Mouse (Mus musculus) lung, postnatal 14 days (tissue): ENCODE measurements around the gene Scpep1.
"Not testable (repeated sequence)": the region's sequence is repeated elsewhere in the genome, so short reads cannot be mapped to it uniquely, and the experiment has no call there.

Source experiments
- DNase-seq: peaks from one replicate; pipeline ENCODE4 v3.0.0; 2021

Gene Scpep1

DNA sequence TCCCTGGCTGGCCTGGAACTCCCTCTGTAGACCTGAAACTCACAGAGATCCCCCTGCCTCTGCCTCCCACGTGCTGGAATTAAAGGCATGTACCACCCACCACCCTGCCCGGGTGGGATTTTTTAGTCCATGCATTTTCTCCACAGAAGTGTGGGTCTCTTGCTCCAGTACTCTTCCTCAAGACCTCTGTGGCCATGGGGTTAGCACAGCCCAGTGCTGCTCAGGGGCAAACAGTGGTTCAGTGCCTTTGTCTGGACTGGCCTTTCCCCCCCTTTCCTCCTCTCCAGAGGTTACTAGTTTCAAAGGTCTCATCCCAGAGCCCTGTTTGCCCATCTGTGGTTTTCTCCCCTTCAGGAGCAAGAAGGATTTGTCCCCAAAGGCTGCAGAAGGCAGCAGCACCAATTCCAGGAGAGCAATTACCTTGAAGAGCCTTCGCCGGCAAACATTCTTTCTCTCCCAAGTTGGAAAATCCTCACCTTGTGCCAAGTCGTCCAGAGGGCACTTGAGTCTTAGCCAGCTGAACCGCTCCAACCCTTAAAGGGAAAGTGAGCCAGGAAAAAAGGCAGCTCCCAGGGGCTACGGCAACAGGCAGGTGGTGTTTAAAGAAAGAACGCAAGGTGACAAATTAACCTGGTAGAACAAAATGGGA lies 45.8 kb downstream of the Scpep1 start:
- DNase-seq = peak; percentile 75

DNA sequence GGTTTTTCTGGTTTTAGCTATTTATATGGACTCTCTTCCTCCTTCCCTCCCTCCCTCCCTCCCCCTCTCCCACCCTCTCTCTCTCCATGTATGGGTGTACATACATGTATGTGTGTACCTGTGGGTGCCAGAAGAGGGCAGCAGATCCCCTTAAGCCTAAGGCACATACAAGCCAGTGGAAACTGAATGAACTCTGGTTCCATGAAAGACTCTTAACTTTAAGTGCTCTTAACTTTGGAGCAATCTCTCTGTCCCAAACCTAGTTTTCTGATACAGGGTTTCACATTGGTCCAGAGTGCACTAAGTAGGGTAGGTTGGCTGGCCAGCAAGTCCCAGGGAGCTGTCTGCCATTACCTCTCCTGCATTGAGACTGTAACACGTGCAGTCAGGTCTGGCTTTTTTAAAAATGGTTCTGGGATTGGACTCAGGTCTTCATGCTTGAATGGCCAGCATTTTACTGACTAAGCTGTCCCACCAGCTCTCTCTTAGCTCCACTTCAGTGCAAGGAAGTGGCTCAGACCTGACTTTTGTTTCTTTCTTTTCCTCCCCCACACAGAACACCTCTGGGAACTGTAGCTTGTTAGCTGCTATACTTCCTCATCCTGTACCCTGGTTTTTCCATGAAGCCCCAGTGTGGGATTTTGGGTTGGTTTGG lies 46.6 kb downstream of the Scpep1 start:
- peak; percentile 75 for DNase-seq

DNA sequence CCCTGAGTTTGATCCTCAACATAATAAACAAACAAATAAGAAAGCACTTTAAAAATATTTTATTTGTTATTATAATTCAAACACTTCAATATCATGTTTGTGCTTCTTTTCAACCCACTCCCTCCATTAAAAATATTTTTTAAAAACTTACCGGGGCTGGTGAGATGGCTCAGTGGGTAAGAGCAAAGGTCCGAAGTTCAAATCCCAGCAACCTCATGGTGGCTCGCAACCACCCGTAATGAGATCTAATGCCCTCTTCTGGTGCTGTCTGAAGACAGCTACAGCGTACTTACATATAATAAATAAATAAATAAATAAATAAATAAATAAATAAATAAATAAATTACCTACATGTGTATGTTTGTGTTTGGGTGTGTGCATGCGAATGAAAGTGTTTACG lies 47.4 kb downstream of the Scpep1 start:
- DNase-seq = no peak

DNA sequence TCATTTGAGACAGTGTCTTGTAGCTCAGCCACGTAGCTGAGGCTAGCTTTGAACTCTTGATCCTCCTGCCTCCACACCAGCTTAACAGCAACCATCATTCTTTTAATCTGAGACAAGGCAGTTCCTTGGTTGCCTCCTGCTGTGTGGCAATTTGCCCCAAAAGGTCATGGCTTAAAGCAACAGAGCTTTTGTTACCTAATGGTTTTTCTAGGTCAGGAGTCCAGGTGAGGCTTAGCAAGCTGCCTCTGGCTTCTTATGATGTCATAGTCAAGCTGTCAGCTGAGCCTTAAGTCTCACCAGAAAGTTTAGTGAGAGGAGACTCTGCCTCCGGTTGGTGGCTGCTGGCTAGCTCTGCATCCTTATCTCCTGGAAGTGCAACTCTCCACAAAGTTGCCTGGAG lies 49.6 kb downstream of the Scpep1 start:
- no peak for DNase-seq

DNA sequence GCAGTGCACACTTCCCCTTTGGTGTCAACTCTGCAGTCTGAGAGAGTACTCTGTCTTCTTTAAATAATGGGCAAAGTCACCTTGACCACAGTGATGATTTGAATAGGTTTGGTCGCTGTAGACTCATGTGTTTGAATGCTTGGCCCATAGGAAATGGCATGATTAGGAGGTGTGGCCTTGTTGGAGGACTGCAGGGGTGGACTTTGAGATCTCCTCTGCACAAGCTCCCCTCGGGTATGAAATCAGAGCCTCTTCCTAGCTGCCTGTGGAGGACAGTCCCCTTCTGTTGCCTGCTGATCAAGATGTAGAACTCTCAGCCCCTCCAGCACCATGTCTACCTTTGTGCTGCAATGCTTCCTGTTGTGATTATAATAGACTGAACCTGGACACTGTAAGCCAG lies 51.2 kb downstream of the Scpep1 start:
- DNase-seq = no peak

DNA sequence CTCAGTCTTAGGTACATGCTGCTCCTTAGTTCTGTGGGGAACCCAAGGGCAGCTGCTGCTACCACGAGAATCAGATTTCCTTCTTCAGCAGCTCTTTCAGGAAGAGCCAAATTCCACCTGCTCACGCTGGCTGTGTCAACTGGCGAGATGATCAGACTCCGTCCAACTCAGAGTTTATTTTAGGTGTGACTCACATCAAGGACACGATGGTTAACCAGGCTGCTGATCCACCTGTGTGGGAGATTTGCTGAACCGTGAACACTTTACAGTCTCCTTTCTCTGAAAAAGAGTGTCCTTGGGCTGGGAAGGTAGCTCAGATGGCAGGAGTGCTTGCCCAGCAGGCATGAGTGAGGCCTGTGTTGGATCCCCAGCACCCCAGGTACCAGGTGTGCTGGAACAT lies 52.5 kb downstream of the Scpep1 start:
- DNase-seq = no peak

DNA sequence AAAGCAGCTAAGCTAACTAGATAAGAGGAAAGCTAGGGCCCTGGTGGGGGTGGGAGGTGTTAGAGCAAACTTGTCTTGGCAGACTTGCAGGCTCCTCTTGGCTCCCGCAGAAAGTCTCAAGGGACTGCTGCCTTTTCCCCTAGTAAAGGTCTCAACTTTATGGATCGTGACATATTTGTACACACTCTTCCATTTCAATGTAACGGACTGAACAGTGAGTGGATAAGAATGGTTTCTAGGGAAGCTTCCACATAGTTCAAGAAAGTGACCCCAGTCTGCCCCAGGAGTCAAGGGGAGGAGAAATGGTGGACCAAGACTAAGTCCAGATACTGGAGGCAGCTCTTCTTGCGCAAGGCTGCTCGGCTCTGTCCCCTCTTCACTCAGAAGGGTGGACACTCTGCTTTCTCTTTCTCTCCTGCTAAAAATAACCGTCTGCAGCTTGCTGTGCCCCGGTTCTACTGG lies 53.9 kb downstream of the Scpep1 start:
- peak; percentile 44 for DNase-seq

DNA sequence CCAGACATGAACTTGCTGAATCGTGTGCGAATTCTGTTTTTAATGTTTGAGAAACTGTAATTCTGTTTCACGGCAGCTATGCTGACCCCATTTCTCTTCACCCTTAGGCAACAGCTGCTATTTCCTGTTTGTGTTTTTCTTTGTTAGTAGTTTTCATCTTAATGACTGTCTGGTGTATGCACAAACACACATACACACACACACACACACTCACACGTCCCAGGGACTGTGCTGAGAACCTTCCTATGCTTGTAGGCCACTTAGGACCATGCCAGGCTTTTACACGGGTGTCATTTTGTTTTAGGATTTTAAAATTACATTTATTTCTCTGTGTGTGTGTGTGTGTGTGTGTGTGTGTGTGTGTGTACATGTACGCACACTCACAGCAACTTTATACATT lies 55.7 kb downstream of the Scpep1 start:
- DNase-seq = no peak

DNA sequence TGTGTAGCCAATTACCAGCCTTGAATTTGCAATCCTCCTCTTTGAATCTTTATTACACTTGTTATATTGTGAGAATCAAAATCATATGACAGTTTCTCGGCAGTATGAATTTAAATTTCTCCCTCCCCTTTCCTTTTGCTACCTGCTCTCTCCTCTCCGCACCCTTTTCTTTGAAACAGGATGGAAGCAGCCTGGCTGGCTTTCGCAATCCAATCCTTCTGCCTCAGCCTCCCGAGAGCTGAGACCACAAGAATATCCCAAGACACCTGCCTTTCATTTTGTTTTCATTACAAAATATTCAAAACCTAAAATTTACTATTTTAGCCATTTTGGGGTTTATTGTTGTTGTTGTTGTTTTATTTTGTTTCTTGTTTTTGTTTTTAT lies 56.9 kb downstream of the Scpep1 start:
- no peak for DNase-seq

DNA sequence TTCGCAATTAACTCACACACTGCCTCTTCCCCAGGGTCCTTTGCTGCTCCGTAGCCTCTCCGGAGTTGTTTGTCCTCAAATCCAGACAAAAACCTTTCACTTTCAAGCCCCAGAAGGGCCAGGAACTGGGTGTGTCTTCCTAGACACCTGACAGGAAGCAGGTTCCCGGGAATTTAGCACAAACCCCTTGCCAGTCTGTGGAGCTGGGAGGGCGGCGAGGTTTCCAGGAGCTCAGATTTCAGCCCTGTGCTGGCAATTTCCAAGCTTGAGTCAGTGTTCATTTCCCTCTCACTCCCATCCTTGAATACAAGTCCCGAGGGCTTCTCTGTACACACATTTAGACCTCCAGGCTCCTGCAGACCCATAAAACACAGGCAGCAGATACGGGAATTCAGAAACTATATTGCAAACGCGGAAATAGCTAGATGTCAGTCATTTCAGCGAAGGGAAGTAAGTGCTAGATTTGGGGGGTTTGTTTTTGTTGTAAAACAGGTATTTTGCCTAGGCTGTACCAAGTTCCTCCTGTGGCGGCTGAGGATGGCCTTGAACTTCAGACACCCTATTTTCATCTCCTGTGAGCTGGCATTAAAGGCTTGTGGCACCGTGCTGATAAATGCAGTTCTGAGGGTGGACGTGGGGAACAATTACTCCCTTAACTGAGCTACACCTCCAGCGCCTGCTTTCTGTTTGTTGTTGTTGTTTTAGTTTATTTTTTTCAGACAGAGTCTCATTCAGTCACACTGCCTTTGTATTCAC lies 57.5 kb downstream of the Scpep1 start:
- no peak for DNase-seq

DNA sequence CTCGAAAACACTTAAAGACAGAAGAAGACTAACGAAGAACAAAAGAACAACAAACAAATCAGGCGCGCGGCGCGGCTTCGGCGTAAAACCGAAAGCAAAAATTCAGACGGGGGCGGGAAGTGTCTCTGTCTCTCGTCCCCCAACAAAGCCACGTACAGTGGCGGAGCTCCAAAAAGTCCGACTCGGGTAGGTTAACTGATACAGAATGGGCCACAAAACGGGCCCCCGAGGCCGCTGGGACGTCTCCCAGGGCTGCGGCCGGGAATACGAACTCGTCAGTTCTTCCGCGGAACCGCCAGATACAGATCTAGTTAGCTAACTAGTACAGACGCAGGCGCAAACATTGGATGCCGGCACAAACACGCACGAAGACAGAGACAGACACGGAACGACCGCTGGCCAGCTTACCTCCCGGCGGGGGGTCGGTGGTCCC lies 59.4 kb downstream of the Scpep1 start:
- not testable (repeated sequence) for DNase-seq

DNA sequence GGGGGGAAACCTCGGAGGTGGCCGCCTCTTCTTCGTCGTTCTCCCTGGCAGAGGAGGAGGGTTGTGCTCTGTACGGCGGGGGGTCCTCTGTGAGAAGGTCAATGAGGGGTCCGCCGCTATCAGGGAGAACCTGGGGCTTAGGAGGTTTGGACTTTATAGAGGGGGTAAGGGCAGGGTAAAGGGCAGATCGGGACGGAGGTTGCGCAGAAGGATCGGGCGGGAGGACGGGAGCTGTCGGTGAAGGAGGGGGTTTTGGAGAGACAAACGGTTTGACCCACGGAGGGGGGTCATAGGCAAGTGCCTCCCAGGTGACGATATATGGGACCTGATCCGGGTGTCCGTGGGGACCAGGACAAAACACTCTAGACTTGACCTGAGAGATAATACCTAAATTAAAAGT lies 60.0 kb downstream of the Scpep1 start:
- DNase-seq = not testable (repeated sequence)

DNA sequence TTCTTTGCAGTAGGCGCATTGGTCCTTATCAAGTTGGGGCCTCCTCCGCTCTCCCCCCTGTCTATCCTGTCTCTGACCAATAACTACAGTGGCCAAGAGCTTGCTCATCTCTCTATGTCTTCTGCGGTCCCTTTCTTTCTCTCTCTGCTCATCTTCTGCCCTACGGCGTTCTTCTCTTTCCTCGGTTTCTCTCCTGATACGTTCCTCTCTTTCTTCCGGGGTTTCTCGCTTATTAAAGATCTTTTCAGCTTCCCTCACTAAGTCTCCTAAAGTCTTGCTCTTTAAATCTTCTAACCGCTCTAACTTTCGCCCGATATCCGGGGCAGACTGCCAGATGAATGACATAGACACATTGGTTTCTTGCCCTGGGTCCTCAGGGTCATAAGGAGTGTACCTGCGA lies 61.0 kb downstream of the Scpep1 start:
- DNase-seq = not testable (repeated sequence)

DNA sequence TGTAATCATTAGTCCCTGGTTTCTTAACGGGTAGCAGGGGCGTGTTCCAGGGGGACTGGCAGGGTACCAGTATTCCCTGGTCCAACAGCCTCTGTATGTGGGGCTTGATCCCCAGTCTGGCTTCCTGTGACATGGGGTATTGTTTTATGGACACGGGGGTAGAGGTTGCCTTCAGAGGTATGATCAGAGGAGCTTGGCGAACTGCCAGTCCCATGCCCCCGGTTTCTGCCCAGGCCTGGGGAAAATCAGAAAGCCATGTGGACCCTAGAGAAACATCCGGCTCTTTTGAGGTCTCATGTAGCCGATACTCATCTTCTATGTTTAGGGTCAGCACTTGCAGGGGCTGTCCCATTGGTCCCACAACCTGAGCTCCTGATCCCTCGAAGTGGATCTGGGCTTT lies 61.8 kb downstream of the Scpep1 start:
- not testable (repeated sequence) for DNase-seq

DNA sequence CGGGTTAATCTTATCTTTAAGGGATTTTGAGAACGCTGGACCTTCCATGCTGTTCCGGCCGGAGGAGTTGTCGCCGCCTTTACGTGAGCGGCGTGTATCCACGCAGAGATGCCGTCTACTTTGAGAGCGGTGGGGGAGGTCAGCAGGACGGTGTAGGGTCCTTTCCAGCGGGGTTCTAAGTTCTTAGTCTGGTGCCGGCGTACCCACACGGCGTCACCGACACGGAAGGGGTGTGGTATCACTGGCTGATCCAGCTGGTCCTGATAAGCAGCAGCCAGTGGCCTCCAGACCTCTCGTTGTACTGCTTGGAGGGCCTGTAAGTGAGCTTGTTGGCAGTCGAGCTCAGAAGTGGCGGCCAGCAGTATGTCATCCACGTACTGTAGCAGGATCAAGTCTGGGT lies 62.5 kb downstream of the Scpep1 start:
- not testable (repeated sequence) for DNase-seq

DNA sequence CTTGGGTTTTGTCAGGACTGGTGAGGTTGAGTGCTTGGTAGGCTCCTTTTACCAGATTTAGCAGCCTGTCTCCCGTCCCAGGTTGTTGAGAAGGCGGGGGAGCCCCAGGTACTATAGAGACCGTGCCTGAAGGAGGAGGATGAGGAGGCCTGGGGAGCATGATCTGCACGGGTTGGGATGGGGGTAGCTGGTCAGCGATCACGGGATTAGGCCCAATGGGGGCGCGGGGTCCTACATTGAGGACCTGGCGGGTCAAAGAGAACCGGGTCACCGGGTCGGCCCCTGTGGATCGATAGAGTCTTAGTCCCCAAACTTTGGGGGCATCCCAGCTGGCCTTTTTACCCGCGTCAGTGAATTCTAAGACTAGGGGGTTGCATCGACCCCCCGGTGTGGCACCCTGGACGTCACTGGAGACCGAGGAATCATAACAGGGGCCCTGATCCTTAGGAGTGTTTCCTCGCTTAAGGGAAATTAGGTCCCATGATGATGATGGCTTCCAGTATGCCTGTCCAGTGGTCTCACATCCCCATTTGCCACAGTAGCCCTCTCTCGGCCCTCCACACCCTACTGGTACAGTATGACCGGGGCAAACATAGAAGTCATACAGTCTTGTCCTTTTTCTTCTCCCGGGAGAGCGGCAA lies 63.2 kb downstream of the Scpep1 start:
- DNase-seq = peak; percentile 37

DNA sequence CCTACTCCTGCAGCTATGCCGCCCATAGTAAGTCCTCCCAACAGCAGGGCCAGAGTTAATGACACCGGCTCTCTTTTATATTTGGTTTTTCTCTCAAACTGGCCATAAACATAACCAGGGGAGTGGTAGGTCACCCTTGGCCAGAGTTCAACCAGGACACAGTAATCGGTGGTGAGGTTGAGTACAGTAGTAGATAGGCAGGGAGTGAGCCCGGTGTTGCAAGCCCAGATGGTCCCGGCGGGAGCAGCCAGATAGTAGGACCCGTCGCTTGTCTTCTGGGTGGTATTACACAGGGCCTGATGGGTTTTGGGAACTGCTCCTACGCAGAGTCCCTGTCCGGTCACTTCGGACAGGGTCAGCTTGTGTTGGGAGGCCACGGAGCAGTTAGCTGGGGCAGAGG lies 63.8 kb downstream of the Scpep1 start:
- DNase-seq = not testable (repeated sequence)

DNA sequence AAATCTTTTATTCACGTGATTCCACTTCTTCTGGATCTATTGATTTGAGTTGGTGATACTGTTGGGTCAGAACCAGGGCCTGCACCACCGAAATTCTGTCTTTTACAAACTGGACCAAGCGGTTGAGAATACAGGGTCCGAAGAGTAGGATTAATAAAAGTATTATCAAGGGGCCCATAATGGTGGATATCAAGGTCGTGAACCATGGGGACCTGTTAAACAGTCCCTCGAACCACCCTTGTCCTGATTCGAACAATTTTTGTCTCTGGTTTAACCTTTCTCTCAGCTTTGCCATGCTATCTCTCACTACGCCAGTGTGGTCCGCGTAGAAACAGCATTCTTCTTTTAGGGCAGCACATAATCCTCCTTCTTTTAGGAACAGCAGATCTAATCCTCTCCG lies 64.4 kb downstream of the Scpep1 start:
- not testable (repeated sequence) for DNase-seq

DNA sequence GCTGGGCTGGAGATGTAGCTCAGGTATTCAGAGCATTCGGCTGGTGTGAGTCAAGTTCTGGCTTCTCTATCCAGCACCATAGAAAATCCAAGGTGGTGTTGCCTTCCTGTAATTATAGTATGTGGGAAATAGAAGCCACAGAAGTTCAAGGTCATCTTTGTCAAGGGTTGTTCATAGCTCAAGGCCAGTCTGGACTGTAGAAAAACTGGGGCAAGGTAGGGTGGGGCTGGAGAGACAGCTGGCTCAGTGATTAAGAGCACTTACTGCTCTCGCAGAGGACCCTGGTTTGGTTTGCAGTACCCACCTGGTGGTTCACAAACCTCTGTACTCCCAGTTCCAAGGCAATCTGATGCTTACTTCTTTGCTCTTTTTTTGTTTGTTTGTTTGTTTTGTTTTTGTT lies 66.3 kb downstream of the Scpep1 start:
- DNase-seq = no peak

DNA sequence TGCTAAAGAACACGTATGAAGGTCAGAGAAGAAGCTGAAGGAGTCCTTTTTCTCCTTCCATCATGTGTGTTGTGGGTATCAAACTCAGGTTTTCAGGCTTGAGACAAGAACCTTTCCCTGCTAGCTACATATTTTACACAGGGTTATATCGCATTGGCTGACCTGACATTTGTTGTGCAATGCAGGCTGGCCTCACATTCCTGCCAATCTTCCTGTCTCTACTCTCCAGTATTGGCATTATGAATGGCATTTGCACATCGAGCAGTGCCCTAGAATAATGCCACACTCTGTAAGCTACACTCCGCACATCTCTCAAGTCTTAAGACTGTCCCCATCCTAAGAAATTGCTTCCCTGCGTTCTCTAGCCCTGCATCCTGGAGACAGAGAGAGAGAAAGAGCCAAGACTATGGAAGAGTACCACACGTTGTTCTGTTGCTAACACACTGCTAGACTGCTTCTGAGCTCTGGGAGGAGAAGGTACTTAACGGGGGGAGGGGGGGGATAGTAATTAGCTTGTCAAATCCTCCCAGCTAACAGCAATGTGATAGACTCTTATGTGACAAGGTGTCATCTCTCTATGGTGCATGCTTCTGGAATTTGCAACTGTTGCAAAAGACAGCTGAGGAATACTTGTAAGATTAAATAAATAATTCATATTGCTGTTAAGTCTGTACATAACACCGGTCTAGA lies 70.7 kb downstream of the Scpep1 start:
- DNase-seq = no peak

DNA sequence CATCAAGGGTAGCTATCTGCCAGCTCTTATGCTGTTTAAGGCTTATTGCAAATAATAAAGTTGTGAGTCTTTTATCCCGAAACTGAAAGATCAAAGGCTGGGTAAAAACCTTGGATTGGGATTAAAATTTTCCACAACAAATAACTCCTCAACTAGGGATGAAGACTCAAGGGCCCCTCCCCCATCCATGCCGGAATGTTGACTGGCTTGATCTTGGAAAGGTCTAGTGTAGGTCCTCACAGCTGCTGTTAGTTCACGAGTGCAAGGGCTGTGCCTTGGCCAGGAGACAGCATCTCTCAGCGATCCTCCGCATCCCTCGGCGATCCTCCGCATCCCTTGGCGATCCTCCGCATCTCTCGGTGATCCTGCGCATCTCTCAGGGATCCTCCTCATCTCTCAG lies 77.3 kb downstream of the Scpep1 start:
- no peak for DNase-seq
